Mouse (Mus musculus) gastrocnemius, postnatal 14 days (tissue): Measurements from ENCODE around the gene Tmem176b. TPM values are rescaled to one million over a fixed set of nuclear protein-coding genes. Genes with fewer than 3 reads are reported as not detected.
"Not testable (repeated sequence)": the region's sequence is repeated elsewhere in the genome, so short reads cannot be mapped to it uniquely, and the experiment has no call there.

Experiments used
- DNase-seq: peaks from one replicate; pipeline ENCODE4 v3.0.0; 2021; ENCODE audit warnings: mixed read lengths
- intact Hi-C: fragments of 180-260 bp; cut with DNase I; formaldehyde crosslinking; loops from one replicate; pipeline ENCODE4 v1.15.1; 2025; ENCODE audit warnings: low total_unique reads
- total RNA-seq, 2 experiments: library from RNA; stranded (reverse); gene quantifications; 2 replicates each; pipeline ENCODE4 v1.2.3; 2021

The Tmem176b gene
- total RNA-seq, 2 experiments from 2014 or later: 19.5 to 26.1 TPM

DNA sequence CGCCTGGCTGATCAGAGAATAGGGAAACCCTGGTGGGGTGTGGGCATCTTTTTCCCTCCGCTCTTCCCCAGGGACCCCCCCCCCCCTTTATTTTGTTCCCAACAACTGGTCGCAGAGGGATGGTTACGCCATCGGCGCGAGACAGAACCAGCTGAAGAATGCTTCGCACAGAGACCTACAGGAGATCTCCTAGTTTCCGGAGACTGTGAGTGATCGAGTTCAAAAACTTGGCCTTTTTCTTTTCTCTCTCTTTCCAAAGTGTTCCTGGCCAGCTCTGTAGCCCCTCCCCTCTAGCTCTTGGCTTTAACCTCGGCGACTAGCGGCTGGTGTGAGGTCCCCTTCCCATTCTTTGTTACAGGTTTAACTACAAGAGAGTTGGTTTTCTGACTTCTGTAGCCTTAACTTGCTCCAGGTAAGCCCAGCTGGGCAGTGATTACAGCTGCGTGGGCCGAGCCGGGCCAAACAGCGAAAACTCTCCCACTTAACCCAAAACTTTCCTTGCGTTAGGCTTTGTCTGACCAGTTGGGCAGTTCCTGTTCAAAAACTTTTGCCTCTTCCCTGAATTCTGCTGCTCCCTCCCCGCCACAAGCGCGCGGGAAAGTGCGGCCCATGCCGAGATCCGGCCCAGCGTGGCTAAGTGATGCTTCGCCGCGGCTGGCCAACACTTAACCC lies 10.7 kb upstream of the Tmem176b start:
- intact Hi-C loops: no loop called here
- DNase-seq: peak; percentile 47

DNA sequence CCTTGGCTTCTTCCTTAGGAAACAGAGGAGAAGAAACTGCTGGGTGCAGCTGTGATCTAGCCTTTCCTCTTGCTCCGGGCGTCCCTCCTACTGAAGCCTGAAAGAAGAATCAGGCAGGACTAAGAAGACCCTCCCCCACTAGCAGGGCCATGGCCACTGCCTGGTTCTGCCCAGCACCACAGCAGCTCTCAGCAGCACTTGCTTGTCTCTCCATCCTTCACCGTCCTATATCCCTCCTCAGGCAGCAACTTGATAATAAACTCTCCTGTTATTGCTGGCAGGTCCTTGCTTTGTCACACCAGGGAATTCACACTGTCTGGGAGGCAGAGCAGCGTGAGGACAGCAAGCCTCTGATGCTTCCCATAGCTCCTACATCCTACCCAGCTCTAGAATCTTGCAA lies 3.8 kb upstream of the Tmem176b start:
- intact Hi-C loops: no loop called here

DNA sequence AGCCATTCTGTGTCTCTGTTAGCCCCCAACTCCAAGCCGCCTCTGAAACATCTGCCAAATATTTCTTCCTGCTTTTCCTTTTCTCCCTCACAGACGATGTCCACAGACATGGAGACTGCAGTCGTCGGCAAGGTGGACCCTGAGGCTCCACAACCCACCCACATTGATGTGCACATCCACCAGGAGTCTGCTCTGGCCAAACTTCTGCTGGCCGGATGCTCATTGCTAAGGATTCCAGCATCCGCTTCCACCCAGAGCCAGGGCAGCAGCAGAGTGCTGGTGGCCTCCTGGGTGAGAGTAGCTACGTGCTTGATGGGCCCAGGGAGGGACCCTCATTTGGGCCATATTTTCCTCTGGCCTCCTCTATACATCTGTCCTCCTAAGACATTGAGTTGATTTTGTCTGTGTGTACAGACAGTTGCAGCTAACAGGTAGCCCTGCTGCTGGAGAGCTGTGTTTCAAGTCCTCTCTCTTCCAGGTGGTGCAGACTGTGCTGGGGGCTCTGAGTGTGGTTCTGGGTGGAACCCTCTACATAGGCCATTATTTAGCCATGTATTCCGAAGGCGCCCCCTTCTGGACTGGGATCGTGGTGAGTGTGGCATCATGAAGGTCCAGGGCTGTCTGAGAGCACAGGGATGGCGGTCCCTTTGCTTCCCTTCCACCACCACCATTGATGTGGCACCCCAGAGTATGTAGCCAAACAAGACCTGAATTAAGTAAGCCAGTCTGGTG lies 981 bp upstream of the Tmem176b start:
- no peak for DNase-seq
- intact Hi-C loops: no loop called here

More for the DNA sequence above, 3.8 kb upstream of the Tmem176b start:
- no peak for DNase-seq

GRCm38 (mm10) chr6:48840371-48840969 lies 826 bp downstream of the Tmem176b start, which contains the start of gene Tmem176a:
Gene Tmem176a, plus strand, starts transcription at chr6:48840919.
- intact Hi-C loops: no loop called here
- DNase-seq: peak; percentile 29

DNA sequence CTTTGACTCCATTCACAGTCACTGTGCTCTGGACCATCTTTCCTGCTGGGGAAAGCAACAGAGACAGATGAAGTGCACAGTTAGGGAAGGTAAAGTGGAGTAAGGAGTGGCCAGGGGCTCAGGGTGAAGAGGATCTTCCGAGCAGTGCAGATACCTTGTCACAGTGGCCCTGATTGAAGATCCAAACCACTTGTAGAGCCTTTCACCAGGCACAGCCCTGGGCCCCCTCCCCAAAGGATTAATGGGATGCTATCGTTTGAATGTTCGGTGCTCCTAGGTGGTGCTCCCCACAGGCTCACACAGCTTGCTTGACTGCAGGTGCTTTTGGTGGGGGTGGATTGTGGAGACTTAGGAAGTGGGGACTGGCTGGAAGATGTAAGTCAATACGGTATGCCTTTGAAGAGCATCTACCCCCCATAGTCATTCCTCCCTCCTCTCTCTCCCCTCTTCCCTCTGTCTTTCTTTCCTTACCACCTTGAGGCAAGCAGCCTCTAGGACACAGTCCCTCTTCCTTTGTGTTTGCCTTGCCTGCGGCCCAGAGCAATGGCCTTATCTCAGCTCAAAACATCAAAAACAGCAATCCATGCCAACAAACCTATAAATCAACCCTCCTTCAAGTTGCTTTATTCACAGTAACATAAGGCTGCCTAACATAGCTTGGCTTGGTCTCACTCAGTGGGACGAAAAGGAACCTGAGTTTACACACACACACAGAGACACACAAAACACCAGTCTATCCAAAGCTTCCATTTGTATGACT lies 2.8 kb downstream of the Tmem176b start:
- intact Hi-C loops: no loop called here
- no peak for DNase-seq

- no peak for DNase-seq
- intact Hi-C loops: no loop called here
These were observed 3.8 kb downstream of the Tmem176b start for GRCm38 (mm10) chr6:48837516-48837915.

- no peak for DNase-seq
- intact Hi-C loops: no loop called here
These were observed 5.2 kb downstream of the Tmem176b start for GRCm38 (mm10) chr6:48836146-48836545.

GRCm38 (mm10) chr6:48835241-48835640 lies 6.1 kb downstream of the Tmem176b start:
- intact Hi-C loops: no loop called here
- no peak for DNase-seq

DNA sequence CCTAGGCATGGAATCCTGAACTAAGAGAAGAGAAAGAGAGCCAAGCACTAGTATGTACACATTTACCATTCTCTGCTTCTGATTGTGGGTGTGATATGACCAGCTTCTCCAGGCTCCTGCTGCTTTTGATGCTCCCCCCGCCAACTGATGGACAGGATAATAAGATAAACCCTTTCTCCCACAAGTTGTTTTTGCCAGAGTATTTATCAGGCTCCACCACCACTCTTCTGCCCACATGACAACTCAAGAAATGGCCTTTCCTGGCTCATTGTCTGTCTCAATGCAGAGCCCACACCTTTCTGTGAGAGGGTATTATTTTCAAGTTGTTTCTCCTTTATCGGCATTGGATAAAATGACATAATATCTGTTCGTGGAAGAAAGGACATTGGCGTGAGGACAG lies 7.8 kb downstream of the Tmem176b start:
- DNase-seq: no peak

DNA sequence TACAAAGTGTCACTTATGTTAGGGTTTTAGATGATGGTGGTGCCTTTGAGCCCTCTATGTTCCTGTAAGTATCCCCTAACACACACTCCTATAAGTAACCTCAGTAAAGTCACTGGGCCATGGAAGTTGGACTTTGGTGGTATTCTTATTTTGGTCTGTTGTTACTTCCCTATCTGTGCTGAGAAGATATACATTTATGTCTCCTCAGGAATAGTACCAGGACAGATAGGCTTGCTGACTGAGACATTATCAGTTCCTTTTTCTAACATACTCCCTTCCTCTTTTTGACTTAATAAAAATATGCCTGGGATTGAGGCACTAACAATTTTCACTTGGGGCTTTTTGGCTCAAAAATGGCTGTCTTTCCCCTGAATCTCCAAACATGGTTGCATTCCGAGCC lies 8.9 kb downstream of the Tmem176b start:
- intact Hi-C loops: no loop called here
- DNase-seq: no peak

More for the DNA sequence above, 7.8 kb downstream of the Tmem176b start:
- intact Hi-C loops: no loop called here

DNA sequence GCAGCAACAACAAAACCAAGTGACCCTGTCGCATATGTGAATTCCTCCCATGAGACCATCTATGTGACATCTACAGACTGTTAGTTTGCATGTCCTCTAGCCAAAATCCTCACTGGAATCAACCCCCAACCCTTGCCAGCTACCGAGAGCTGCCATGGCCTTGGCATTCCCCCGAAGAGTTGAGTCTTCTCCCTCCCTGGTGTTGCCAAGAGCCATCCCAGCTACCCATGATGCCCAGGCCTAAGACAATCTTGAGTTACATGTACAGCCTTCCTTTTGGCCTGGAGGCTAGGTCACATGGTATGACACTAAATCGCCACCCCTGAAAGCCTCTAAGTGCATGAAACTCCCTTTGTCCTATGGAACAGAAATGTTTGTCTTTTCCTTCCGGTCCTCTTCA lies 10.2 kb downstream of the Tmem176b start:
- intact Hi-C loops: no loop called here
- DNase-seq: no peak

DNA sequence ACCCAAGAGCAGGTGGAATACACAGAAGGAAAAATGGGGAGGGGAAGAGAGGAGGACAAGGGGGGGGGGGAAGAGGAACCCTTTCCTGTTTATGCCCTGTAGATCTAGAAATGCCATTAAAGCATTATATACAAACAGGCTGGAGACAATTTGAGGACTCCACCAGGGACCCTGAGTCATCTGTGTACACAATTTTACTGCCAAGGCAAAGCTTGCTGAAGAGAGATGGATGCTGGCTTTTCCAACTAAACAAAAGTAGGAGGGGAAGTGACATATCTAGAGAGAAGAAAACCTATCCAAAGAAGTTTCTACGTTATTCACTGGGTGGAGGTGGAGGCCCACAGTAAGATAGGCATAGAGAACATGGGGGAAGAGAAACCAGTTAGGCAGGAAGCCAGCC lies 11.1 kb downstream of the Tmem176b start:
- intact Hi-C loops: no loop called here
- no peak for DNase-seq

GRCm38 (mm10) chr6:48829651-48830050 lies 11.6 kb downstream of the Tmem176b start:
- no peak for DNase-seq
- intact Hi-C loops: no loop called here

- intact Hi-C loops: no loop called here
- no peak for DNase-seq
These were observed 12.3 kb downstream of the Tmem176b start for GRCm38 (mm10) chr6:48828976-48829375.

DNA sequence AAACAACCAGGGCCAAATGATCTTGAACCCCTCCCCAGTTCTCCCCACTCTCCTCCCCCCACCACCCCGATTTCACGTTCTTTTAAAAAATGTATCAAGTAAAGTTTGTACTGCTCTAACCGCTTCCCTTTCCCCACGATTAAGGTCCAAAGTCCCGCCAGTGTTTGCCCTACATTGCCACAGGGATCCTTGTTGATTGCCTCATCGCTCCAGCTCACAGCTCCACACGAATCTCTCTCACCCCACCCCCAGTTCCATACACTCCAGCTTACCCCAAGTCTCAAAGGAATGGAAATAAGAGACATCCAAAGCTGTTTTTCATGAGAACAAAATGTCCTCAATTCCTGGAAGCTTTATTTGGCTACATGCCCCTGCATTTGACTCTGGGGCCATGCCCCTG lies 16.3 kb downstream of the Tmem176b start:
- DNase-seq: no peak
- intact Hi-C loops: no loop called here

DNA sequence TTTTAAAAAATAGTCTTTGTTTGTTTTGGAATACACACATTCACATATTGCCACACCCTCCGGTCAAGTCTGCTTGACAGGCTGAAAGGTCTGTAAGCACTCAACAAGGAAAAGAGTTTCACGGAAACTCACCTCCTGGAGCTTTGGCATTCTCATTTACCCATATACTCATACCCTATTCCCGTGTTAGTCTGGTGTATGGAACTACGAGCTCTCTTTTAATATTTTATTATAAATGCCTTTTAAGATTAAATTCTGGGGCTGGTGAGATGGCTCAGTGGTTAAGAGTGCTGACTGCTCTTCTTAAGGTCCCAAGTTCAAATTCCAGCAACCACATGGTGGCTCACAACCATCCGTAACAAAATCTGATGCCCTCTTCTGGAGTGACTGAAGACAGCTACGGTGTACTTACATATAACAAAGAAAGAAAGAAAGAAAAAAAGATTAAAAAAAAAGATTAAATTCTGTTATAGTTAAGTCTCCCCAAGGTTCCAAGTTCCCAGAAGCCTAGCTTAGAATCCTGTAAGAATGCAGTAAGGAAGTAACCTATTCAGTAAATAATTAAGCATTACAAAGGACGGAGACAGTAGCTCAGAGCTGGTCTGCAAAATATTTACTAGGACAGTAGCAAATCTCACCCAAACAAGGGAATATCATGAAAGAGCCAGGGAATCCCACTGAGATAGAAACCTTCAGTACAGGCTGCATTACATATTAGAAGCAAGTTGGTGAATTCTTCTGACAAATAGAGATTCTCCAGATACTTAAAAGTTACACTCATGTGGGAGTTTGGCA lies 19.1 kb downstream of the Tmem176b start:
- DNase-seq, intact Hi-C loops: not testable (repeated sequence)

GRCm38 (mm10) chr6:48817815-48818214 lies 23.5 kb downstream of the Tmem176b start:
- DNase-seq: peak; percentile 71
- intact Hi-C loops: loop anchor here (10.0 kb wide), 1 partner anchor 137 kb away; no protein-coding TSS in a partner anchor

DNA sequence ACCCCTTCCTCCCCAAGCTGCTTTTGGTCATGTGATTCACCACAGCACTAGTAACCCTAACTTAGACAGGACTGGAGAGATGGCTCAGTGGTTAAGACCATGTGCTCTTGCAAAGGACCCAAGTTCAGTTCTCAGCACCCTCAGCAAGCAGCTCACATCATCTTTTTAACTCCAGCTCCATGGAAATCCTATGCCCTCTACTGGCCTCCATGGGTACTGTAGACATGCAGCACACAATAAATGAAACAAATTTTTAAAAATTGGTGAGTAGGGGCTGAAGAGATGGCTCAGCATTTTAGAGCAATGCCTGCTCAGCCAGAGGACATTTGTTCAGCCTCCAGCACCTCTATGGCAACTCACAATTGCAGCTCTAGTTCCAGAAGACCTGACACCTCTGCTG lies 26.3 kb downstream of the Tmem176b start:
- DNase-seq: no peak
- intact Hi-C loops: loop anchor here (2.0 to 10.0 kb wide), 2 partner anchors 44 to 140 kb away; no protein-coding TSS in a partner anchor
